Mouse (Mus musculus) liver, embryonic 12.5 days (tissue): ENCODE measurements around the gene Cln5. TPM values are rescaled to one million over a fixed set of nuclear protein-coding genes. Genes with fewer than 3 reads are reported as not detected.

Source experiments
- ATAC-seq: fragments of 200-750 bp; cut with Nextera tagmentation; 2 replicates; pipeline ENCODE4 v1.8.0; 2017; ENCODE audit warnings: moderate number of reproducible peaks, mild to moderate bottlenecking, moderate library complexity
- H3K27ac ChIP-seq: fragments of 300-500 bp; sonication (generic); 2 replicates; pipeline ENCODE4 v1.5.1; 2016; ENCODE audit warnings: mild to moderate bottlenecking
- H3K27me3 ChIP-seq: fragments of 300-500 bp; sonication (generic); replicated peaks from 2 replicates; pipeline ENCODE4 v1.6.1; 2016; ENCODE audit warnings: mild to moderate bottlenecking, moderate library complexity
- H3K36me3 ChIP-seq: fragments of 300-500 bp; sonication (generic); 2 replicates; pipeline ENCODE4 v1.6.1; 2016; ENCODE audit warnings: mild to moderate bottlenecking, moderate library complexity
- H3K4me1 ChIP-seq: fragments of 300-500 bp; sonication (generic); 2 replicates; pipeline ENCODE4 v1.6.1; 2016
- H3K4me2 ChIP-seq: fragments of 300-500 bp; sonication (generic); 2 replicates; pipeline ENCODE4 v1.6.1; 2016; ENCODE audit warnings: mild to moderate bottlenecking, moderate library complexity
- H3K4me3 ChIP-seq: fragments of 300-500 bp; sonication (generic); 2 replicates; pipeline ENCODE4 v1.5.1; 2016; ENCODE audit warnings: mild to moderate bottlenecking, moderate library complexity
- H3K9ac ChIP-seq: fragments of 300-500 bp; sonication (generic); 2 replicates; pipeline ENCODE4 v1.6.1; 2016; ENCODE audit warnings: mild to moderate bottlenecking, moderate library complexity
- H3K9me3 ChIP-seq: fragments of 300-500 bp; sonication (generic); replicated peaks from 2 replicates; pipeline ENCODE4 v1.6.1; 2016; ENCODE audit warnings: mild to moderate bottlenecking, moderate library complexity
- WGBS: fragments of 180-500 bp; shearing (Covaris S2); methylation state at CpG from one replicate; pipeline ENCODE4 v1.1.7; 2016; ENCODE audit not compliant: insufficient replicate concordance; 5-methylcytosine and 5-hydroxymethylcytosine counted together
- polyA plus RNA-seq: library from polyadenylated mRNA; unstranded; fragments of >200 nt; fragmentation: Nextera tagmentation; extraction: Ambion mirVana; gene quantifications from 2 replicates; pipeline ENCODE4 v1.2.1, GENCODE M21; 2016

Cln5 gene
- polyA plus RNA-seq, 1 experiment from 2014 or later: 23.2 TPM

- Histone ChIP-seq H3K4me3 (no peak overlapping the region), H3K9me3 (no peaks in the 10 kb centered on the region), H3K4me2 (peak overlapping the region; percentile 28; the same call in 1 of the 2 replicates), H3K27ac (no peak overlapping the region), H3K4me1 (peaks cover 13% of the 10 kb centered on the region), H3K36me3 (no peaks in the 10 kb centered on the region), H3K27me3 (no peaks in the 10 kb centered on the region), H3K9ac (no peak overlapping the region)
- WGBS: 13% methylated on average over 10 of the region's 10 CpGs
- no peak for ATAC-seq
Measured at GRCm38 (mm10) chr14:103065294-103066167, 4.5 kb upstream of the Cln5 start.

- Histone ChIP-seq H3K27ac (peak overlapping the region; percentile 97), H3K9ac (peak overlapping the region; percentile 82), H3K4me3 (peak overlapping the region; percentile 75), H3K36me3 (peaks cover 28% of the 10 kb centered on the region), H3K4me1 (peaks cover 24% of the 10 kb centered on the region), H3K4me2 (peak overlapping the region; percentile 94), H3K27me3 (no peaks in the 10 kb centered on the region), H3K9me3 (no peaks in the 10 kb centered on the region)
- no peak; the same call in 1 of the 2 replicates for ATAC-seq
- 27% methylated on average over 12 of the region's 12 CpGs for WGBS
Measured at GRCm38 (mm10) chr14:103069465-103069863, 552 bp upstream of the Cln5 start.

GRCm38 (mm10) chr14:103070790-103071189, 774 bp downstream of the Cln5 start:
- peak overlapping the region; percentile 94 for H3K4me2 ChIP-seq
- no peak for ATAC-seq

GRCm38 (mm10) chr14:103071471-103071870, 1.5 kb downstream of the Cln5 start:
- Histone ChIP-seq H3K27me3 (no peaks in the 10 kb centered on the region), H3K36me3 (peaks cover 48% of the 10 kb centered on the region), H3K27ac (no peak overlapping the region), H3K4me2 (peak overlapping the region; percentile 94), H3K9me3 (no peaks in the 10 kb centered on the region), H3K4me3 (peak overlapping the region; percentile 75), H3K9ac (peak overlapping the region; percentile 82; the same call in 1 of the 2 replicates), H3K4me1 (peaks cover 28% of the 10 kb centered on the region)
- 87% methylated on average over 12 of the region's 12 CpGs for WGBS
- no peak for ATAC-seq

More at GRCm38 (mm10) chr14:103070790-103071189, 774 bp downstream of the Cln5 start:
- peak overlapping the region; percentile 82 for H3K9ac ChIP-seq
- peak overlapping the region; percentile 75 for H3K4me3 ChIP-seq
- peak overlapping the region; percentile 97 for H3K27ac ChIP-seq
- H3K36me3 ChIP-seq: peaks cover 41% of the 10 kb centered on the region
- H3K27me3 ChIP-seq: no peaks in the 10 kb centered on the region
- H3K9me3 ChIP-seq: no peaks in the 10 kb centered on the region
- peaks cover 28% of the 10 kb centered on the region for H3K4me1 ChIP-seq
- 2% methylated on average over 10 of the region's 10 CpGs for WGBS

GRCm38 (mm10) chr14:103072731-103073130, 2.7 kb downstream of the Cln5 start:
- ATAC-seq: no peak
- Histone ChIP-seq H3K27ac (no peak overlapping the region), H3K27me3 (no peaks in the 10 kb centered on the region), H3K9ac (no peak overlapping the region), H3K9me3 (no peaks in the 10 kb centered on the region), H3K4me3 (no peak overlapping the region), H3K4me1 (peaks cover 33% of the 10 kb centered on the region), H3K36me3 (peaks cover 60% of the 10 kb centered on the region), H3K4me2 (no peak overlapping the region)
- 83% methylated on average over 4 of the region's 4 CpGs for WGBS

- no peak overlapping the region for H3K27ac ChIP-seq
- peaks cover 33% of the 10 kb centered on the region for H3K4me1 ChIP-seq
- no peak for ATAC-seq
- no peak overlapping the region for H3K4me3 ChIP-seq
- no peaks in the 10 kb centered on the region for H3K27me3 ChIP-seq
- no peaks in the 10 kb centered on the region for H3K9me3 ChIP-seq
- peaks cover 71% of the 10 kb centered on the region for H3K36me3 ChIP-seq
- no peak overlapping the region for H3K4me2 ChIP-seq
- 90% methylated on average over 8 of the region's 8 CpGs for WGBS
- no peak overlapping the region for H3K9ac ChIP-seq
Measured at GRCm38 (mm10) chr14:103073825-103074224, 3.8 kb downstream of the Cln5 start.

GRCm38 (mm10) chr14:103075166-103075565, 5.2 kb downstream of the Cln5 start:
- WGBS: 47% methylated on average over 7 of the region's 7 CpGs
- H3K36me3 ChIP-seq: peaks cover 82% of the 10 kb centered on the region
- ATAC-seq: no peak
- peaks cover 24% of the 10 kb centered on the region for H3K4me1 ChIP-seq
- no peak overlapping the region for H3K9ac ChIP-seq
- H3K4me2 ChIP-seq: no peak overlapping the region
- no peaks in the 10 kb centered on the region for H3K27me3 ChIP-seq
- H3K4me3 ChIP-seq: no peak overlapping the region
- no peaks in the 10 kb centered on the region for H3K9me3 ChIP-seq
- no peak overlapping the region for H3K27ac ChIP-seq

- H3K27ac ChIP-seq: no peak overlapping the region
- H3K27me3 ChIP-seq: no peaks in the 10 kb centered on the region
- no peak overlapping the region for H3K4me3 ChIP-seq
- H3K9ac ChIP-seq: no peak overlapping the region
- no peak overlapping the region for H3K4me2 ChIP-seq
- peaks cover 13% of the 10 kb centered on the region for H3K4me1 ChIP-seq
- 82% methylated on average over 9 of the region's 9 CpGs for WGBS
- no peaks in the 10 kb centered on the region for H3K9me3 ChIP-seq
- peak; percentile 69 for ATAC-seq
- H3K36me3 ChIP-seq: peaks cover 82% of the 10 kb centered on the region
Measured at GRCm38 (mm10) chr14:103077272-103078005, 7.4 kb downstream of the Cln5 start.

GRCm38 (mm10) chr14:103078006-103078912, 8.2 kb downstream of the Cln5 start:
- Histone ChIP-seq H3K36me3 (peaks cover 82% of the 10 kb centered on the region), H3K4me1 (peaks cover 13% of the 10 kb centered on the region), H3K9me3 (no peaks in the 10 kb centered on the region), H3K4me2 (no peak overlapping the region), H3K4me3 (no peak overlapping the region), H3K27ac (no peak overlapping the region), H3K9ac (no peak overlapping the region), H3K27me3 (no peaks in the 10 kb centered on the region)
- WGBS: 80% methylated on average over 16 of the region's 16 CpGs
- ATAC-seq: no peak

GRCm38 (mm10) chr14:103079209-103079977, 9.4 kb downstream of the Cln5 start:
- peaks cover 13% of the 10 kb centered on the region for H3K4me1 ChIP-seq
- no peak overlapping the region for H3K9ac ChIP-seq
- no peak for ATAC-seq
- H3K27ac ChIP-seq: no peak overlapping the region
- no peaks in the 10 kb centered on the region for H3K27me3 ChIP-seq
- WGBS: 79% methylated on average over 9 of the region's 9 CpGs
- H3K4me2 ChIP-seq: no peak overlapping the region
- H3K36me3 ChIP-seq: peaks cover 76% of the 10 kb centered on the region
- H3K9me3 ChIP-seq: no peaks in the 10 kb centered on the region
- H3K4me3 ChIP-seq: no peak overlapping the region
